Mouse (Mus musculus) heart, adult 2 months (tissue): ENCODE measurements around the gene Casd1.

Experiments
- CTCF ChIP-seq: fragments of 200-600 bp; IDR thresholded peaks from 2 replicates; pipeline ENCODE4 v1.8.1; 2022; ENCODE audit warnings: antibody characterized with exemption, mild to moderate bottlenecking, moderate library complexity
- POLR2A ChIP-seq: fragments of 200-500 bp; IDR thresholded peaks from 2 replicates; pipeline ENCODE4 v1.6.1; 2011; ENCODE audit warnings: mild to moderate bottlenecking, low read depth, low read length, control low read depth; ENCODE audit not compliant: insufficient read depth

GRCm38 (mm10) chr6:4597711-4598110, 2.9 kb upstream of the Casd1 start:
- no peak for TF ChIP-seq CTCF
- no peak for TF ChIP-seq POLR2A
